8 mouse cellular contexts compared by ENCODE assay signal in genomic region chr1:91494457-91495140, GRCm38 (mm10). TPM values are rescaled to one million over a fixed set of nuclear protein-coding genes. Genes with fewer than 3 reads are reported as not detected.
DNase-seq lines count a peak whose midpoint lies in the region; ATAC-seq and TF ChIP-seq lines count a peak whose summit lies in the region.

TSS of gene Traf3ip1 (plus strand) at chr1:91494647.

- H3K36me3 ChIP-seq in heart, embryonic 11.5 days (ENCODE audit: control insufficient read depth, insufficient read depth, low read length), result no peaks in the 10 kb centered on the region
- H3K36me3 ChIP-seq in kidney, embryonic 16.5 days (ENCODE audit: insufficient read depth, low read length), result no peaks in the 10 kb centered on the region
- H3K36me3 ChIP-seq in liver, adult 2 months (ENCODE audit: control insufficient read depth, insufficient read depth, low read length), result no peaks in the 10 kb centered on the region
- no peaks in the 10 kb centered on the region for H3K36me3 ChIP-seq in myocyte (ENCODE audit: control insufficient read depth, insufficient read depth)
- H3K36me3 ChIP-seq in splenic B cell, adult 2 months (ENCODE audit: control insufficient read depth, insufficient read depth, low read length, poor library complexity, severe bottlenecking), result no peaks in the 10 kb centered on the region; the same call in 1 of the 2 replicates

- H3K79me2 ChIP-seq in liver, adult 2 months (ENCODE audit: control insufficient read depth, insufficient read depth, low read length), result peaks cover 15% of the 10 kb centered on the region; the same call in 1 of the 2 replicates
- H3K79me2 ChIP-seq in myocyte (ENCODE audit: control insufficient read depth, insufficient read depth), result peaks cover 23% of the 10 kb centered on the region

- no peaks in the 10 kb centered on the region for H3K9me3 ChIP-seq in heart, embryonic 11.5 days (replicated peaks; ENCODE audit: control insufficient read depth, low read length)
- H3K9me3 ChIP-seq in kidney, embryonic 16.5 days (ENCODE audit: low read length), result no peaks in the 10 kb centered on the region

- H3K27me3 ChIP-seq in heart, embryonic 11.5 days (ENCODE audit: control insufficient read depth, insufficient read depth, low read length), result no peaks in the 10 kb centered on the region
- H3K27me3 ChIP-seq in kidney, embryonic 16.5 days (ENCODE audit: insufficient read depth, low read length), result no peaks in the 10 kb centered on the region
- no peaks in the 10 kb centered on the region for H3K27me3 ChIP-seq in liver, adult 2 months (ENCODE audit: control insufficient read depth, insufficient read depth, low read length)
- no peaks in the 10 kb centered on the region for H3K27me3 ChIP-seq in myocyte (ENCODE audit: control insufficient read depth, insufficient read depth, insufficient read length)
- H3K27me3 ChIP-seq in splenic B cell, adult 2 months (ENCODE audit: control insufficient read depth, insufficient read depth, low read length, poor library complexity, severe bottlenecking), result no peaks in the 10 kb centered on the region; the same call in 1 of the 2 replicates

- peak; percentile 94 for ATAC-seq in heart, embryonic 11.5 days (replicated peaks; ENCODE audit: insufficient number of reproducible peaks, low FRiP score, low TSS enrichment)
- ATAC-seq in kidney, embryonic 16.5 days (ENCODE audit: low FRiP score, low TSS enrichment), result peak; percentile 99

- peak within 1 kb of the TSS; percentile 82 for H3K9ac ChIP-seq in heart, embryonic 11.5 days (ENCODE audit: low read depth, low read length)
- peak within 1 kb of the TSS; percentile 91 for H3K9ac ChIP-seq in kidney, embryonic 16.5 days (replicated peaks; ENCODE audit: low read length)
- H3K9ac ChIP-seq in liver, adult 2 months (ENCODE audit: low read depth, low read length), result peak within 1 kb of the TSS; percentile 82

- H3K4me2 ChIP-seq in heart, embryonic 11.5 days, result peak within 1 kb of the TSS; percentile 92
- peak within 1 kb of the TSS; percentile 89 for H3K4me2 ChIP-seq in kidney, embryonic 16.5 days (replicated peaks; ENCODE audit: low read depth, low read length)
- peak within 1 kb of the TSS; percentile 88 for H3K4me2 ChIP-seq in myocyte (ENCODE audit: low read depth)

- peak; percentile 94 for DNase-seq in A20 (ENCODE audit: low read depth, low spot score)
- peak; percentile 75 for DNase-seq in liver, adult 2 months (ENCODE audit: extremely low read depth, low read depth, low spot score)
- DNase-seq in splenic B cell, adult 2 months (ENCODE audit: low read depth, low spot score), result peak; percentile 94

- H3K4me1 ChIP-seq in bone marrow macrophage, adult 2 months (ENCODE audit: control insufficient read depth, insufficient read depth, low read length), result peaks cover 14% of the 10 kb centered on the region
- H3K4me1 ChIP-seq in embryonic fibroblast, embryonic 13.5 days (ENCODE audit: control insufficient read depth, insufficient read depth, low read length), result peaks cover 12% of the 10 kb centered on the region
- H3K4me1 ChIP-seq in heart, embryonic 11.5 days (ENCODE audit: control insufficient read depth, insufficient read depth, low read length), result peaks cover 11% of the 10 kb centered on the region
- peaks cover 15% of the 10 kb centered on the region for H3K4me1 ChIP-seq in kidney, embryonic 16.5 days (ENCODE audit: insufficient read depth, low read length)
- peaks cover 8% of the 10 kb centered on the region for H3K4me1 ChIP-seq in liver, adult 2 months (ENCODE audit: control insufficient read depth, insufficient read depth, low read length)

- H3ac ChIP-seq in myocyte (ENCODE audit: control insufficient read depth, insufficient read length), result peak within 1 kb of the TSS; percentile 59

- no peak for TF ChIP-seq POLR2A in bone marrow macrophage, adult 2 months (IDR thresholded peaks at IDR 0.05; ENCODE audit: borderline replicate concordance, low read depth, low read length)
- peak; percentile 73 for TF ChIP-seq POLR2A in embryonic fibroblast, embryonic 13.5 days (IDR thresholded peaks at IDR 0.05; ENCODE audit: low read depth, low read length)
- TF ChIP-seq POLR2A in liver, adult 2 months (IDR thresholded peaks at IDR 0.05; ENCODE audit: extremely low read depth, insufficient read depth, low read length), result no peak
- peak; percentile 90 for TF ChIP-seq POLR2A in myocyte (IDR thresholded peaks at IDR 0.05; ENCODE audit: insufficient read length, low read depth)

- no peak within 1 kb of the TSS for H3K27ac ChIP-seq in bone marrow macrophage, adult 2 months (ENCODE audit: insufficient read depth, low read depth, low read length)
- H3K27ac ChIP-seq in embryonic fibroblast, embryonic 13.5 days (ENCODE audit: insufficient read depth, low read length), result no peak within 1 kb of the TSS
- no peak within 1 kb of the TSS for H3K27ac ChIP-seq in heart, embryonic 11.5 days (ENCODE audit: low read depth, low read length)
- H3K27ac ChIP-seq in kidney, embryonic 16.5 days (ENCODE audit: low read length), result no peak within 1 kb of the TSS
- no peak within 1 kb of the TSS for H3K27ac ChIP-seq in liver, adult 2 months (replicated peaks; ENCODE audit: insufficient read depth, low read depth, low read length)

- H3K4me3 ChIP-seq in bone marrow macrophage, adult 2 months (ENCODE audit: insufficient read depth, low read length), result peak within 1 kb of the TSS; percentile 89
- peak within 1 kb of the TSS; percentile 89 for H3K4me3 ChIP-seq in embryonic fibroblast, embryonic 13.5 days (ENCODE audit: insufficient read depth, low read length)
- H3K4me3 ChIP-seq in heart, embryonic 11.5 days (ENCODE audit: low read depth, low read length), result peak within 1 kb of the TSS; percentile 89
- peak within 1 kb of the TSS; percentile 91 for H3K4me3 ChIP-seq in kidney, embryonic 16.5 days (ENCODE audit: low read length)
- peak within 1 kb of the TSS; percentile 93 for H3K4me3 ChIP-seq in liver, adult 2 months (ENCODE audit: insufficient read depth, low read depth, low read length)
- H3K4me3 ChIP-seq in myocyte, result peak within 1 kb of the TSS; percentile 62

- no peak for TF ChIP-seq CTCF in bone marrow macrophage, adult 2 months (IDR thresholded peaks at IDR 0.05; ENCODE audit: low read depth, low read length)
- TF ChIP-seq CTCF in embryonic fibroblast, embryonic 13.5 days (IDR thresholded peaks at IDR 0.05; ENCODE audit: borderline replicate concordance, insufficient read depth, low read length), result no peak
- TF ChIP-seq CTCF in liver, adult 2 months (IDR thresholded peaks at IDR 0.05; ENCODE audit: low read depth, low read length), result no peak

- under 1% methylated on average over 76 of the region's 79 CpGs for WGBS in heart, embryonic 11.5 days (ENCODE audit: insufficient replicate concordance)
- WGBS in kidney, embryonic 16.5 days, result under 1% methylated on average over 79 of the region's 79 CpGs
- WGBS in liver, adult 2 months, result under 1% methylated on average over 78 of the region's 79 CpGs

TF ChIP-seq in myocyte, 11 proteins besides CTCF, POLR2A, EP300 and RAD21:
- TF ChIP-seq MYOG (IDR thresholded peaks at IDR 0.05; ENCODE audit: control insufficient read depth in 1 of 3, insufficient read depth in 1 of 3, insufficient read length in 2 of 3, low read depth in 2 of 3) (peak in 1 of 3 experiments; percentile 29), MYOD1 (IDR thresholded peaks at IDR 0.05; ENCODE audit: control insufficient read depth in 1 of 3, insufficient read length in 2 of 3, low read depth in 2 of 3) (no peak), POLR2AphosphoS2 (IDR thresholded peaks at IDR 0.05; ENCODE audit: insufficient read length, low read depth) (peak; percentile 78), SRF (IDR thresholded peaks at IDR 0.05; ENCODE audit: control insufficient read depth, insufficient read length, low read depth) (no peak), TCF3 (IDR thresholded peaks at IDR 0.05; ENCODE audit: insufficient read length, low read depth) (no peak), USF1 (IDR thresholded peaks at IDR 0.05; ENCODE audit: low read depth) (no peak), CEBPB (IDR thresholded peaks at IDR 0.05; ENCODE audit: insufficient read depth, poor library complexity, severe bottlenecking) (no peak)

RNA-seq across cellular contexts. Expression of gene Traf3ip1, which starts in this region (rescaled TPM):
- polyA plus RNA-seq in bone marrow macrophage, adult 2 months (2012; ENCODE audit: insufficient read depth, insufficient read length, missing spikeins), result 6.9 and 7.0 TPM in 2 replicates
- 8.0 and 8.8 TPM in 2 replicates for polyA plus RNA-seq in embryonic fibroblast, embryonic 13.5 days (2011; ENCODE audit: insufficient read length, low read depth, missing spikeins)
- polyA plus RNA-seq in heart, embryonic 11.5 days (2014; fragmentation: Nextera tagmentation; extraction: Ambion mirVana), result 2.6 and 4.3 TPM in 2 replicates
- polyA plus RNA-seq in kidney, embryonic 16.5 days (2015; fragmentation: Nextera tagmentation; extraction: Ambion mirVana), result 10.7 and 11.3 TPM in 2 replicates
- 3.2 and 3.6 TPM in 2 replicates for total RNA-seq in liver, adult 2 months (2014; rRNA removed)
- 3.4 and 3.8 TPM in 2 replicates for polyA plus RNA-seq in liver, adult 2 months (2012; rRNA removed)
- 4.5 TPM for polyA plus RNA-seq in myocyte (2012; fragmentation: generic; extraction: Trizol)

Comparison
In these comparisons a context has a peak if more than half of its experiments do, and no peak if none do; other contexts are left out.
1. POLR2A ChIP-seq: peak in embryonic fibroblast, embryonic 13.5 days (single experiment) and myocyte (single experiment); none in bone marrow macrophage, adult 2 months (single experiment) and liver, adult 2 months (single experiment).
2. Peak in every context shown above with its lines, with median percentiles within 50 percentile points of each other: DNase-seq, H3K4me3 ChIP-seq, H3K4me2 ChIP-seq and H3K9ac ChIP-seq.